Mouse (Mus musculus) MEL (cell line): Measurements from ENCODE around the gene Galnt14. TPM values are rescaled to one million over a fixed set of nuclear protein-coding genes. Genes with fewer than 3 reads are reported as not detected.

Source experiments
- DNase-seq: peaks from one replicate; pipeline ENCODE4 v3.0.0; 2011; ENCODE audit warnings: low read depth, low spot score
- H3K27ac ChIP-seq: 2 replicates; pipeline ENCODE4 v1.5.1; 2012; ENCODE audit warnings: low read depth, mild to moderate bottlenecking, control low read depth, low read length, moderate library complexity; ENCODE audit not compliant: control insufficient read depth
- H3K27me3 ChIP-seq, 2 experiments: fragments of 150-350 bp in 1 of 2; sonication (generic) in 1 of 2; 2 replicates each; pipeline ENCODE4 v1.6.1; 2012; ENCODE audit warnings: low read length in 2 of 2, mild to moderate bottlenecking in 2 of 2, improper control_type of control experiment in 1 of 2, moderate library complexity in 1 of 2; ENCODE audit not compliant: insufficient read depth in 2 of 2, control insufficient read depth in 1 of 2
- H3K36me3 ChIP-seq, 2 experiments: 2 replicates each; pipeline ENCODE4 v1.6.1; 2012 to 2014; ENCODE audit warnings: low read length in 2 of 2, improper control_type of control experiment in 1 of 2, inconsistent platforms in 1 of 2, mild to moderate bottlenecking in 1 of 2; ENCODE audit not compliant: insufficient read depth in 2 of 2, control insufficient read depth in 1 of 2
- H3K4me1 ChIP-seq, 2 experiments: fragments of 150-350 bp in 1 of 2; sonication (generic) in 1 of 2; 2 replicates each; pipeline ENCODE4 v1.6.1; 2012; ENCODE audit warnings: low read length in 2 of 2, improper control_type of control experiment in 1 of 2, mild to moderate bottlenecking in 1 of 2; ENCODE audit not compliant: insufficient read depth in 2 of 2, control insufficient read depth in 1 of 2
- H3K4me3 ChIP-seq, 2 experiments: fragments of 150-350 bp in 1 of 2; sonication (generic) in 1 of 2; 2 replicates each; pipeline ENCODE4 v1.5.1; 2012; ENCODE audit warnings: low read depth in 2 of 2, low read length in 2 of 2, mild to moderate bottlenecking in 2 of 2, moderate library complexity in 2 of 2, control low read depth in 1 of 2, improper control_type of control experiment in 1 of 2; ENCODE audit not compliant: control insufficient read depth in 1 of 2, insufficient read depth in 1 of 2
- H3K79me2 ChIP-seq: 2 replicates; pipeline ENCODE4 v1.6.1; 2012; ENCODE audit warnings: mild to moderate bottlenecking, low read length, moderate library complexity; ENCODE audit not compliant: control insufficient read depth, poor library complexity, insufficient read depth
- H3K9ac ChIP-seq: 2 replicates; pipeline ENCODE4 v1.6.1; 2012; ENCODE audit warnings: low read depth, mild to moderate bottlenecking, control low read depth, low read length, moderate library complexity; ENCODE audit not compliant: control insufficient read depth, poor library complexity, severe bottlenecking
- H3K9me3 ChIP-seq: fragments of 150-350 bp; sonication (generic); replicated peaks from 2 replicates; pipeline ENCODE4 v1.6.1; 2012; ENCODE audit warnings: mild to moderate bottlenecking, low read length, improper control_type of control experiment, moderate library complexity; ENCODE audit not compliant: insufficient read depth
- BHLHE40 ChIP-seq: IDR thresholded peaks from 2 replicates; pipeline ENCODE4 v1.6.1; 2012; ENCODE audit warnings: low read depth, mild to moderate bottlenecking, inconsistent platforms, low read length, improper control_type of control experiment, borderline replicate concordance
- CHD1 ChIP-seq: IDR thresholded peaks from 2 replicates; pipeline ENCODE4 v1.6.1; 2012; ENCODE audit warnings: low read depth, mild to moderate bottlenecking, inconsistent platforms, low read length, improper control_type of control experiment
- CTCF ChIP-seq, 3 experiments: IDR thresholded peaks in 2 of 3; conservative IDR thresholded peaks in 1 of 3; 2 replicates each; pipeline ENCODE4 v1.5.1; 2011 to 2012; ENCODE audit warnings: low read length in 3 of 3, low read depth in 2 of 3, mild to moderate bottlenecking in 2 of 3, improper control_type of control experiment in 1 of 3, inconsistent platforms in 1 of 3, mixed read lengths in 1 of 3, moderate library complexity in 1 of 3; ENCODE audit not compliant: control insufficient read depth in 1 of 3, insufficient read depth in 1 of 3, poor library complexity in 1 of 3, severe bottlenecking in 1 of 3
- E2F4 ChIP-seq: IDR thresholded peaks from 2 replicates; pipeline ENCODE4 v1.6.1; 2011; ENCODE audit warnings: low read depth, low read length, improper control_type of control experiment, borderline replicate concordance
- ETS1 ChIP-seq: IDR thresholded peaks from 2 replicates; pipeline ENCODE4 v1.6.1; 2012; ENCODE audit warnings: low read depth, mild to moderate bottlenecking, inconsistent platforms, low read length, improper control_type of control experiment, moderate library complexity
- GABPA ChIP-seq: IDR thresholded peaks from 2 replicates; pipeline ENCODE4 v1.6.1; 2012; ENCODE audit warnings: low read depth, mild to moderate bottlenecking, inconsistent platforms, low read length, improper control_type of control experiment, moderate library complexity
- GATA1 ChIP-seq: IDR thresholded peaks from 2 replicates; pipeline ENCODE4 v1.6.1; 2011; ENCODE audit warnings: low read depth, low read length, improper control_type of control experiment
- HCFC1 ChIP-seq: IDR thresholded peaks from 2 replicates; pipeline ENCODE4 v1.6.1; 2012; ENCODE audit warnings: low read depth, mild to moderate bottlenecking, inconsistent platforms, low read length, improper control_type of control experiment, moderate library complexity
- KAT2A ChIP-seq: conservative IDR thresholded peaks from 2 replicates; pipeline ENCODE4 v1.6.1; 2012; ENCODE audit warnings: low read depth, low read length, improper control_type of control experiment, inconsistent platforms
- MAZ ChIP-seq: IDR thresholded peaks from 2 replicates; pipeline ENCODE4 v1.6.1; 2012; ENCODE audit warnings: low read depth, mild to moderate bottlenecking, inconsistent platforms, low read length, improper control_type of control experiment
- MEF2A ChIP-seq: IDR thresholded peaks from 2 replicates; pipeline ENCODE4 v1.6.1; 2014; ENCODE audit warnings: low read depth, mild to moderate bottlenecking, inconsistent platforms, low read length, improper control_type of control experiment; ENCODE audit not compliant: poor library complexity, insufficient replicate concordance, severe bottlenecking; ENCODE audit errors: extremely low read depth
- MXI1 ChIP-seq: IDR thresholded peaks from 2 replicates; pipeline ENCODE4 v1.6.1; 2011; ENCODE audit warnings: mild to moderate bottlenecking, low read depth, low read length, improper control_type of control experiment
- NELFE ChIP-seq: IDR thresholded peaks from 2 replicates; pipeline ENCODE4 v1.6.1; 2011; ENCODE audit warnings: low read depth, low read length, improper control_type of control experiment
- POLR2A ChIP-seq, 2 experiments: IDR thresholded peaks; 2 replicates each; pipeline ENCODE4 v1.6.1; 2011 to 2012; ENCODE audit warnings: low read length in 2 of 2, mild to moderate bottlenecking in 2 of 2, control low read depth in 1 of 2, improper control_type of control experiment in 1 of 2, low read depth in 1 of 2, moderate library complexity in 1 of 2; ENCODE audit not compliant: control insufficient read depth in 1 of 2, insufficient read depth in 1 of 2, poor library complexity in 1 of 2
- POLR2AphosphoS2 ChIP-seq: IDR thresholded peaks from 2 replicates; pipeline ENCODE4 v1.6.1; 2011; ENCODE audit warnings: low read length, improper control_type of control experiment
- POLR2AphosphoS5 ChIP-seq: IDR thresholded peaks from 2 replicates; pipeline ENCODE4 v1.6.1; 2012; ENCODE audit warnings: low read depth, borderline replicate concordance, mild to moderate bottlenecking, inconsistent platforms, low read length, moderate library complexity, mixed read lengths
- SIN3A ChIP-seq: IDR thresholded peaks from 2 replicates; pipeline ENCODE4 v1.6.1; 2012; ENCODE audit warnings: low read length, improper control_type of control experiment, inconsistent platforms
- SMC3 ChIP-seq: IDR thresholded peaks from 2 replicates; pipeline ENCODE4 v1.6.1; 2011; ENCODE audit warnings: low read depth, low read length, improper control_type of control experiment
- TAL1 ChIP-seq: IDR thresholded peaks from 2 replicates; pipeline ENCODE4 v1.6.1; 2012; ENCODE audit warnings: mild to moderate bottlenecking, inconsistent platforms, low read length, moderate library complexity, mixed read lengths
- TCF12 ChIP-seq: IDR thresholded peaks from 2 replicates; pipeline ENCODE4 v1.6.1; 2014; ENCODE audit warnings: low read depth, mild to moderate bottlenecking, inconsistent platforms, low read length, improper control_type of control experiment, moderate library complexity
- UBTF ChIP-seq: IDR thresholded peaks from 2 replicates; pipeline ENCODE4 v1.6.1; 2012; ENCODE audit warnings: low read depth, mild to moderate bottlenecking, inconsistent platforms, low read length, improper control_type of control experiment, moderate library complexity, borderline replicate concordance; ENCODE audit not compliant: insufficient read depth
- USF2 ChIP-seq, 2 experiments: IDR thresholded peaks; 2 replicates each; pipeline ENCODE4 v1.6.1; 2011 to 2012; ENCODE audit warnings: improper control_type of control experiment in 2 of 2, low read length in 2 of 2, borderline replicate concordance in 1 of 2, inconsistent platforms in 1 of 2, low read depth in 1 of 2, mild to moderate bottlenecking in 1 of 2; ENCODE audit not compliant: insufficient read depth in 1 of 2
- ZC3H11A ChIP-seq: IDR thresholded peaks from 2 replicates; pipeline ENCODE4 v1.6.1; 2012; ENCODE audit warnings: low read depth, mild to moderate bottlenecking, inconsistent platforms, low read length, improper control_type of control experiment
- ZKSCAN1 ChIP-seq: IDR thresholded peaks from 2 replicates; pipeline ENCODE4 v1.6.1; 2012; ENCODE audit warnings: low read depth, mild to moderate bottlenecking, inconsistent platforms, low read length, improper control_type of control experiment, moderate library complexity
- ZMIZ1 ChIP-seq: IDR thresholded peaks from 2 replicates; pipeline ENCODE4 v1.6.1; 2012; ENCODE audit warnings: low read depth, mild to moderate bottlenecking, inconsistent platforms, low read length, improper control_type of control experiment, moderate library complexity
- polyA plus RNA-seq, 2 experiments: library from polyadenylated mRNA; stranded (reverse) in 1 of 2; unstranded in 1 of 2; fragments of >175 nt in 1 of 2; fragments of >200 nt in 1 of 2; gene quantifications; 2 replicates each; pipeline versions ENCODE4 v1.2.1 to v1.2.4; 2012; ENCODE audit warnings: low replicate concordance in 2 of 2, low read depth in 1 of 2; ENCODE audit not compliant: insufficient read length in 2 of 2, insufficient read depth in 1 of 2, missing spikeins in 1 of 2
- total RNA-seq: library from RNA; depleted of rRNA; stranded (reverse); fragments of 300-350 nt; gene quantifications from 2 replicates; pipeline ENCODE4 v1.2.3, GENCODE M21; 2012

Galnt14 gene
- total and polyA plus RNA-seq, 3 experiments, result not detected

DNA sequence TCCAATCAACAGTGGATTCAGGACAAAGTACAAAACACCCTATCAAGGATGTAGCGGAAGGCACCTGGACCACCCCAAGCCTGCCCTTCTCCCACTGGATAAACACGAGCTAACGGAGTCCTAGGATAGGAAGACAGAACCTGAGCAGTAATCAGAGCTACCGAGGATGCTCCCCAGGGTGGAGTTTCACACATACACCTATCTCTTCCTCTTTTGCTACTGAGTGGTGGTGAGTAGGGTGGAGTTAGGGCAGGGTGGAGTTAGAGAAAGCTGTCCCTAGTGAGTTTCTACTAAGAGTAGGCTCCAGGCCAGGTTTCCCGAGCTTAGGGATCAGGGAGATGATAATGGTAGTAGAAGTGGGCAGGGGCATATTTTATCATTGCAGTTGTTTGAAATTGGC lies 197.4 kb downstream of the Galnt14 start:
- TF ChIP-seq CHD1, result no peak
- TF ChIP-seq MXI1, result no peak
- no peak for TF ChIP-seq POLR2A (IDR thresholded peaks at IDR 0.05; ENCODE audit: control insufficient read depth in 1 of 2, insufficient read depth in 1 of 2, low read depth in 1 of 2, low read length in 2 of 2, poor library complexity in 1 of 2)
- no peak for TF ChIP-seq TAL1
- no peak for TF ChIP-seq USF2 (IDR thresholded peaks at IDR 0.05; ENCODE audit: borderline replicate concordance in 1 of 2, insufficient read depth in 1 of 2, low read depth in 1 of 2, low read length in 2 of 2)
- TF ChIP-seq KAT2A, result no peak
- TF ChIP-seq GATA1, result no peak
- no peak for TF ChIP-seq MEF2A
- TF ChIP-seq ZKSCAN1, result no peak
- TF ChIP-seq GABPA, result no peak
- TF ChIP-seq POLR2AphosphoS5, result no peak
- TF ChIP-seq UBTF, result no peak
- TF ChIP-seq BHLHE40, result no peak
- TF ChIP-seq POLR2AphosphoS2, result no peak
- no peak for TF ChIP-seq MAZ
- TF ChIP-seq NELFE, result no peak
- no peak for TF ChIP-seq SMC3
- no peak for TF ChIP-seq ZMIZ1
- TF ChIP-seq SIN3A, result no peak
- Histone ChIP-seq H3K4me3 (no peak overlapping the region), H3K79me2 (no peaks in the 10 kb centered on the region), H3K36me3 (no peaks in the 10 kb centered on the region), H3K27me3 (no peaks in the 10 kb centered on the region), H3K9me3 (no peaks in the 10 kb centered on the region), H3K4me1 (no peaks in the 10 kb centered on the region), H3K9ac (no peak overlapping the region), H3K27ac (no peak overlapping the region)
- DNase-seq, result no peak

DNA sequence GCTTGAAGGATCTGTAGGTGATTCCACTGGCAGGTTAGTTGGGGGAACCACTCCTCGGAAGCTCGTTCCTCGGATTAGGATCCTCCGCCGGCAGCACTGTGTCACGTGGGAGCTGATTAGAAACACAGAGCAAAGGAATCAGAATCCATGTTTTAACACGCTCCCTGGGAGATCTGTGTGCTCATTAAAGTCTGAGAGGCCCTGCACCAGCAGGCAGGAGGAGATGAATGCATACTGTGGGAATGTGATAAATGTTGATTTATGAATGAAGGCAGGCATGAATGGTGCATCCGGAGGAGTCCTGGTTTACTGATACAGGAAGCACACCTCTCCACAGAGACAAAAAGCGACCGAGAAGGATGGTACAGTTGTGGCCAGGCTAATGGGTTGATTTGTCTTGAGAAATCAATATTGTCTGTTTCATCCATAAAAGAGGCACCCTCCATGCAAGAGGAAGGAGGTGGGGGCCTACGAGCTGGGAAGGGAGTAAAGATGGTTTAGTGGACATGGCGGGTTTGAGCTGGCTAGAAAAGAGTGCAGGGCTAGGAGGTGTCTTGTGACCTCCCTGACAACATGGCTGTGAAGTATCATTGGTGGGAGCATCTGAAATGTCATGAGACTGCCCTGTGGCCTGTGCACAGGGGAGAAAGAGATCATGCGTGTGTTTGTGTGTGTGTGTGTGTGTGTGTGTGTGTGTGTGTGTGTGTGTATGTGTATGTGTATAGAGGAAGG lies 202.3 kb downstream of the Galnt14 start:
- Histone ChIP-seq H3K36me3 (no peaks in the 10 kb centered on the region), H3K27ac (no peak overlapping the region), H3K27me3 (no peaks in the 10 kb centered on the region), H3K9ac (no peak overlapping the region), H3K79me2 (no peaks in the 10 kb centered on the region), H3K9me3 (no peaks in the 10 kb centered on the region), H3K4me3 (no peak overlapping the region), H3K4me1 (no peaks in the 10 kb centered on the region)
- TF ChIP-seq ETS1 (no peak), GABPA (no peak), E2F4 (no peak), TCF12 (no peak), MXI1 (no peak), HCFC1 (no peak), CTCF (IDR thresholded peaks at IDR 0.05 in 2 of 3, conservative IDR thresholded peaks at IDR 0.05 in 1 of 3; ENCODE audit: control insufficient read depth in 1 of 3, insufficient read depth in 1 of 3, low read depth in 2 of 3, low read length in 3 of 3, poor library complexity in 1 of 3, severe bottlenecking in 1 of 3) (no peak), ZKSCAN1 (no peak), SMC3 (no peak), KAT2A (no peak), ZC3H11A (no peak), POLR2AphosphoS5 (no peak), TAL1 (no peak), USF2 (IDR thresholded peaks at IDR 0.05; ENCODE audit: borderline replicate concordance in 1 of 2, insufficient read depth in 1 of 2, low read depth in 1 of 2, low read length in 2 of 2) (no peak)
- no peak for DNase-seq
